Mouse (Mus musculus): Measurements from ENCODE around the gene 4930579F01Rik. TPM values are rescaled to one million over a fixed set of nuclear protein-coding genes. Genes with fewer than 3 reads are reported as not detected.
A peak's percentile ranks its signal among the peaks of the same experiment; 100 is the strongest.

4930579F01Rik gene
- total RNA-seq, 2 experiments from 2014 or later, result not detected

- intact Hi-C loops (cut with DNase I), result loop anchor here (2.0 kb wide), 1 partner anchor 48 kb away; no protein-coding TSS in a partner anchor
- DNase-seq, result no peak
Measured at GRCm38 (mm10) chr3:138118831-138119230, 74.8 kb downstream of the 4930579F01Rik start.

- DNase-seq, result no peak
Measured at GRCm38 (mm10) chr3:138118392-138118791, 75.2 kb downstream of the 4930579F01Rik start.

GRCm38 (mm10) chr3:138116871-138117270 is 76.8 kb downstream of the 4930579F01Rik start:
- intact Hi-C loops (cut with DNase I), result no loop called here

More at GRCm38 (mm10) chr3:138118392-138118791, 75.2 kb downstream of the 4930579F01Rik start:
- intact Hi-C loops (cut with DNase I), result loop anchor here (2.0 kb wide), 1 partner anchor 48 kb away; no protein-coding TSS in a partner anchor

GRCm38 (mm10) chr3:138114106-138114505 is 79.5 kb downstream of the 4930579F01Rik start:
- no peak for DNase-seq
- intact Hi-C loops (cut with DNase I), result no loop called here

More at GRCm38 (mm10) chr3:138116871-138117270, 76.8 kb downstream of the 4930579F01Rik start:
- DNase-seq, result peak in 1 of 2 experiments; percentile 31

Other genes starting within 250 kb of the 4930579F01Rik start
- gene Dapp1, start 212.3 kb downstream of the 4930579F01Rik start, total RNA-seq (2021), result 1 to 10 TPM; 1.2 to 1.3 TPM
- gene 1110002E22Rik, start 128.8 kb downstream of the 4930579F01Rik start, total RNA-seq (2021), result 100 to 1,000 TPM; 112 to 114 TPM
- gene Gm5105, start 126.4 kb downstream of the 4930579F01Rik start, total RNA-seq (2021), result 1 to 10 TPM; 1.3 to 1.9 TPM
- gene Trmt10a, start 50.4 kb downstream of the 4930579F01Rik start, total RNA-seq (2021), result 1 to 10 TPM; 1.9 to 2.1 TPM
- 1 to 10 TPM; 1.2 to 1.5 TPM for gene Mttp, start 48.9 kb downstream of the 4930579F01Rik start, total RNA-seq (2021)
- under 1 TPM; 0.27 to 0.46 TPM for gene Adh7, start 23.9 kb upstream of the 4930579F01Rik start, total RNA-seq (2021)
- 10 to 100 TPM; 37.4 to 44.9 TPM for gene Adh1, start 67.2 kb upstream of the 4930579F01Rik start, total RNA-seq (2021)
- gene Adh6a, start 119.5 kb upstream of the 4930579F01Rik start, total RNA-seq (2021), result not detected
- gene Adh6b, start 147.9 kb upstream of the 4930579F01Rik start, total RNA-seq (2021), result not detected
- gene Adh4, start 221.6 kb upstream of the 4930579F01Rik start, total RNA-seq (2021), result not detected
- 10 to 100 TPM; 49.0 to 60.3 TPM for gene Adh5, start 249.3 kb upstream of the 4930579F01Rik start, total RNA-seq (2021)